Mouse (Mus musculus) monocyte, adult 59 days (primary cell): ENCODE measurements around the gene Gm20422. TPM values are rescaled to one million over a fixed set of nuclear protein-coding genes. Genes with fewer than 3 reads are reported as not detected.

ENCODE experiments used
- total RNA-seq, 2 experiments: library from RNA; stranded (reverse); gene quantifications; one replicate each; pipeline ENCODE4 v1.2.4; 2023

Gene Gm20422
- not detected for total RNA-seq

DNA sequence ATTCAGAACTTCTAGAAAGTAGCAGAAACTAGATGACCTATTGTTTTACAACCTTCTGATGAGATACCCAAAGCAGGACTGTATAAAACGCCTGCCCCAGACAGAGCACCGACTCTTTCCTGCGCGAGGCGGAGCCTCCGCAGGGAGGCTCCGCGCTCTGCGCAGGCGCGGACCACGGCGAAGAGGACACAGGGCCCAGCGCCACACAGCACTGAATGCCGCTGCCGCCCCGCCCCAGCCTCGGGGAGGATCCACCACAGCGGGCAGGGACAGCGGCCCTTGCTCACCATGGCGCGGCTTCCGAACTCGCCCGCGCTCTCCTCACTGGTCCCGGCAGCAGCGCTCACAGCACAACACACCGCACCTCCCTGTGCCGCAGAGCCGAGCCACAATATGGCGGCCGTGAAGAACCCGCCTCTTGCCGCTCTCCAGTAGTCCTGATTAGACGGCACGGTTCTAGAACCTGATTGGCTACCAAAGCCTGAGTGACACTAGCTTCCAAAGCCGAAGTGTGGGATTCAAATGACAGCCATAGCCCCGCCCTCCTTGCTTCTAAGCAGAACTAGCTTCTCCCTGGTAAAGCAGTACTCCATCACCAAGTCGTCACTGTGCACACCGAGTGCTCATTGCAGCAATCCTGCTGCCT is at the start of gene Gm20422:
Gene Gm20422 (minus strand): TSS at position 384 of the 646 bp plus-strand sequence.

DNA sequence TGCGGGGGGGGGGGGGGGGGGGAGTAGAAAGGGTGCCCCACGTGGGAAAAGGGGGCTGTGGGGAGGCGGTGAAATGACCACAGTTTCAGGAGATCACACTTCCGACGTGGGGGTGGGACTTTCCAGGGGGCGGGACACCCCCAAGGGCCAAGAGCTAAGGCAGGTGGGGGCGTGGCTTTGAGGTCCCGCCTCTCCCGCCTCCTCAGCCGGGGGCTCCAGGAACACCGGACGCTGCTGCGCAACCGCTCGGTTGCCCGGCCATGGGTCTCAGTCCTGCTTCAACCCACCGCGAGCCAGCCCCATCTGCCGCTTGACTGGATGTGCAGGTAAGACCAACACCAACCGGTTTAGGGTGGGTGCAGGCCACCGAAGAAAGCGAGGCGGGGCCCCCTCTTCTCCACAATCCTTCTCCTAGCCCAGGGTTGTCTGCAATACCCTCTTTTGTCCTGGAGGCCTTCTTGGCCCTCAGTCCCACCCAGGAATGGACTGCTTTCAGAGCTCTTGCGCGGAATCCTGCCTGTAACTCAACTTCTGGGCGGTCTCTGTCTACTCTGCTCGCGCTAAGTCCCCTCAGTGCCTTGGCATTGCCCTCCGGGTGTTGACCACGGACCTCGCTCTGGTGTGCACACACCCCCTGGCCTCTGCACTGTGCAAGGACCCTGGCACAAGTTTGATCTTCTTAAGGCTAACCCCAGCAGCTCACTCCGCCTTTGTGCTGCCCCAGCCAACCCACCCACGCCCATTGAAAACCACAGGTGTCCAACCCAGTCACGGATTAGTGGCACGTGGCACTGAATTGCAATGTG is 47.9 kb upstream of the Gm20422 start, which contains the start of gene Lpar2:
Gene Lpar2 (plus strand): TSS at position 44 of the 806 bp plus-strand sequence.

DNA sequence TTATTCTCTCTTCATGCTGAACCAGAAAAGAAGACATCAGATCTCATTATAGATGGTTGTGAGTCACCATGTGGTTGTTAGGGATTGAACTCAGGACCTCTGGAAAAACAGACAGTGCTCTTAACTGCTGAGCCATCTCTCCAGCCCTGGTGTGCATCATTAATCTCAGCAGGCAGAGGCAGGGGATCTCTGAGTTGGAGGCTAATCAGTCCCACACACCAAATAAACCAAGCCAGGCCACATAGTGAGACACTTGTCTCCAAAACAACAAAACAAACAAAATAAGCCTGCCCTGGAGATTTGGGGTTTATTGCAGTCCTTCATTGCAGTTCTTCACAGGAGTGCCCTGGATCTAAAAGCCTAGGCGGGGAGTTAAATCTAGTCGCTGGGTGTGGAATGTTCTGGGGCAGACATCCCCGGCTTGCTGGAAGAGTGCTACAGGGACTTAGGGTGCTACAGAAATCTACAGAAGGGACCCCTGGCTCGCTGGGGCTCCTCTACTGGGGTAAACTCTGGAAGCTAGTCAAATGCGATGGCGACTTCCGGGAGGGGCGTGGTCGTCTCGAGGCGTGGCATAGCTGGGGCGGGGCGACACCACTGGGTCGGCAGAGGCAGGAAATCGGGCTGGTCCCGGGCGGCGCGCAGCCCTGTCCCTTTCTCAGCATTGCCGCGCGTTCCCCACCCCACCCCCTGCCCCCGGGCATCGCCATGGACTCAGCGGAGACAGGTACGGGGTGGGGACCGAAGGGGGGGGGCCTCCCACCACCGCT is 33.6 kb upstream of the Gm20422 start, which contains the start of gene Gmip:
Gene Gmip (plus strand): TSS at position 586 of the 770 bp plus-strand sequence.

DNA sequence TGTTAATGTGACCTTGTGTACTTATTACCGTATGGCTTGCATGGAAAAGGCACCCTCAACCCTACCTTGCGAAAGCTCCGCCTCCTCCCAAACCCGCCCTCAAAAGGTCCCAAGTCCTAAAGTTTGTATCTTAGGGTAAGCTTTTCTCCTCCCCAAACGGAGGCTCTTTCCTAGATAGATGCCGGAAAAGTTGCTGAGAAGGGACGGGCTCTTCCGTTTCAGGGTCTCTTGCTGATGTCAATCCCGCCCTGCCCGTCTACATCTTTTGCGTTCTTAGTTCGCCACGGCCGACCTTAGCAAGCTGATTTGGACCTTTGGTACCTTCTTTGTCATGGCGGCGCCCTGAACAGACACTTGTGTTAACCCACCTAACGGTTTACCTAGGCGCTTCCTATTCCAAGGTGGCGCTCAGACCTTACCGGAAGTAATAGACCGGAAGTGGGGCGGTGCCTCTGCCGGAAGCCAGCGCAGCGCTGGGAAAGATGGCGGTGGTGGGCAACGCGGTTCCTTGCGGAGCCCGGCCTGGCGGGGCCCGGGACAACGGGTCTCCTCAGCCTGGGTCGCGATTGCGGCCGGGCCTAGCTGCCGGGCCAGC is 16.2 kb upstream of the Gm20422 start, which contains the start of the genes Atp13a1 and Zfp866:
Gene Atp13a1 (plus strand): TSS at position 391 of the 595 bp plus-strand sequence.
Gene Zfp866 (minus strand): TSS at position 406 of the 595 bp plus-strand sequence.

DNA sequence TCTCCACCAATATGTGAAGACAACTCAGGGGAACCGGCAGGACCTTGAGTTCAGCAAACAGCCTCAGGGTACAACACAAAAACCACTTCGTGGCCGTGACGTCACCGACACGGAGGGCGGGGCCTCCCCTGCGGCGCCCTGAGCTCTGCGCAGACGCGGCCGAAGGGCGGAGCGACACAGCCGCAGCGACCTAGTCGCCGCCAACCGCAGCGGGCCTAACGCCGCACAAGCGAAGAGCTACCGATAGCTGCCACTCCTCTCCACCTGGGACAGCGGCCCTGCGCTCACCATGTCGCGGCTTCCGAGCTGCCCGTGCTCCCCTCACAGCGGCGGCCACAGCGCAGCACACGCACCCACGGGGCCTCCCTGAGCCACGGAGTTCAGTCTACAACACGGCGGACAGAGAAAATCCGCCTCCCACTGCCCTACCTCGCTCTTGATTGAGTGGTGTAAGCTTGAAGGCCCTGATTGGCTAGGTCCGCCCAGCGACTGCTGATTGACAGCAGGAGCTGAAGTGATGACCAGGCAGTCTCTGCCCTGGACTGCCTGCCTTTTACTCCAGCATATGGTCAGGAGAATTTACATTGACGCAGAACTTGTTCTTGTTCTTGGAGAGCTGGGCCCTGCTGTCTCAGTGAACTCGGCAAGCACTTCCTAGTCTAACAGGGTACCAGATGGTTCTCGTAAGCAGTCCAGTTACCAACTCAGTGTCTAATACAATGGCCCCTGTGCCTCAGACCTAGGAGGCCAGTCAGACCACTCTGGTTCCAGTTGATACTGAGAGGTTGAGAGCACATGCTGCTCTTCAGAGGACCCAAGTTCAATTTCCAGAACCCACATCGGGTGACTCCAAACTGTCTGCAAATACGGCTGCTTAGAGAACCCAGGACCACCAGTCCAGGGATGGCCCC is 24.9 kb downstream of the Gm20422 start, which contains the start of gene Zfp963:
Gene Zfp963 (minus strand): TSS at position 427 of the 911 bp plus-strand sequence.

DNA sequence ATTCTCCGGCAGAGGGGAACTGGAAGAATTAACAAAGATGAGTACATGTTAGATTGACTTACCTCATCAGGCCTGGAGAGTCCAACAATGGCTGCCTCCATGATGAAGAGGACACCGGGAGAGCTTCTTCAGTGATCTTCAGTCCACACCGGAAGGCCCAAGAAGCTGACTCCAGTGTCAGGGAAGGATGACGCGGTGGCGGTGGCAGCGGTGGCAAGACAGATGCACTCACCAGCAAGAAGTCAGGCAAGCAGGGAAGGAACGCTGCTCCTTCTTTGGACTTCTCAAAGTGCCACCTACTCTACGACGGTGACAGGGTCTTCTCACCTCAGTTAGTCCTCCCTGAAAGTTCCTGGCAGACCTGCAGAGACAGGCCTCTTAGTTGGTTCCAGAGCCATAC is 64.1 kb downstream of the Gm20422 start, which contains the start of gene Zfp869:
Gene Zfp869 (minus strand): TSS at position 101 of the 400 bp plus-strand sequence.

Other genes with a start within 250 kb of the Gm20422 start
- gene Zfp868, start 149.3 kb downstream of the Gm20422 start, total RNA-seq: 10 to 100 TPM; 39.3 to 41.6 TPM
- gene Zfp964, start 120.4 kb downstream of the Gm20422 start, total RNA-seq: under 1 TPM; 0.47 to 0.52 TPM
- 10 to 100 TPM; 31.6 to 34.7 TPM for gene Zfp869, start 64.2 kb downstream of the Gm20422 start, total RNA-seq
- 1 to 10 TPM; 3.2 to 3.4 TPM for gene Zfp963, start 24.9 kb downstream of the Gm20422 start, total RNA-seq
- 10 to 100 TPM; 42.0 to 46.7 TPM for gene Atp13a1, start 16.3 kb upstream of the Gm20422 start, total RNA-seq
- gene Zfp866, start 16.3 kb upstream of the Gm20422 start, total RNA-seq: 10 to 100 TPM; 16.2 to 18.5 TPM
- gene Gmip, start 33.8 kb upstream of the Gm20422 start, total RNA-seq: 100 to 1,000 TPM; 259 to 264 TPM
- 1 to 10 TPM; 1.5 to 1.8 TPM for gene Lpar2, start 47.5 kb upstream of the Gm20422 start, total RNA-seq
- not detected for gene Pbx4, start 57.6 kb upstream of the Gm20422 start, total RNA-seq
- gene Cilp2, start 112.8 kb upstream of the Gm20422 start, total RNA-seq: not detected
- gene Tssk6, start 127.3 kb upstream of the Gm20422 start, total RNA-seq: 1 to 10 TPM; 1.1 to 3.2 TPM
- gene Ndufa13, start 127.7 kb upstream of the Gm20422 start, total RNA-seq: 10 to 100 TPM; 52.0 to 58.5 TPM
- 1 to 10 TPM in 1 of 2 experiments, not detected in 1; 1.7 TPM for gene Yjefn3, start 127.8 kb upstream of the Gm20422 start, total RNA-seq
- 10 to 100 TPM; 71.9 to 72.4 TPM for gene Gatad2a, start 221.5 kb upstream of the Gm20422 start, total RNA-seq